Mouse (Mus musculus) mouse trophoblast stem cell (cell line): ENCODE data around the gene Cd300lb.

Experiments
- in situ Hi-C, 2 experiments: fragments of 300-500 bp; cut with MseI, MboI; formaldehyde crosslinking; loops; 2 replicates in 1 of 2; 3 replicates in 1 of 2; pipeline ENCODE4 v1.15.1; 2025

Cd300lb gene

DNA sequence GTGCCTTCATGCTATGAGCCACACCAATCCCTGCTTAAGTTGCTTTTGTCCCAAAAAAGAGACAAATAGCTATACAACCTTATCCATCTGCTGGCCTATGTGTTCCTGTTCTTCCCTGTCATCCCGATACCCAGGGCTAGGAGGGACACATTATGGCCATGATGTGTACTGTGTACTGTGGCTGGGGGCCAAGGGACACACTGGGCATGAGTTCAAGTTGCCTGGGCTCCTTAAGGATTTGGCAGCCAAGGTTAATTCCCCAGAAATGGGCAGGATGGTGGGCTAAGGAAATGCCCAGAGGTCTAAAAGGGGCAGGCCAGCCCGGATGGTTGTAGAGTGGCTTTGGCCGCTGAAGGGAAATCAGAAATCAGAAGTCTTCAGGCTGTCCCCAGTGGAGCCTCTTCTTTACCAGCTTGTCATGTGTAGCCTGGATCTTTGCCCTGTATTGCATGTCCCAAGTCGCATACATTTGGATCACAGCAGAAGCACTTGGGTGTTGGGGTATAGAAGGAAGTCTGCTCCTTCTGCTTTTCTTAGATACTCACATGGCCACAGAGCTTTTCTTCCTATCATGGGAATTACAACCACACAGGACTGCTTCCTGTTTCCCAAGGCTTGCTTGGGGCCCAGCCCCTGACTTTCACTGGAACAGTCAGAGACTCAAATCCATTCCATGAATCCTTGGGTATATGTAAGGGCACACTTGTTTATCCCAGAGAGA, 49.6 kb downstream of the Cd300lb start:
- in situ Hi-C loops: no loop called here

DNA sequence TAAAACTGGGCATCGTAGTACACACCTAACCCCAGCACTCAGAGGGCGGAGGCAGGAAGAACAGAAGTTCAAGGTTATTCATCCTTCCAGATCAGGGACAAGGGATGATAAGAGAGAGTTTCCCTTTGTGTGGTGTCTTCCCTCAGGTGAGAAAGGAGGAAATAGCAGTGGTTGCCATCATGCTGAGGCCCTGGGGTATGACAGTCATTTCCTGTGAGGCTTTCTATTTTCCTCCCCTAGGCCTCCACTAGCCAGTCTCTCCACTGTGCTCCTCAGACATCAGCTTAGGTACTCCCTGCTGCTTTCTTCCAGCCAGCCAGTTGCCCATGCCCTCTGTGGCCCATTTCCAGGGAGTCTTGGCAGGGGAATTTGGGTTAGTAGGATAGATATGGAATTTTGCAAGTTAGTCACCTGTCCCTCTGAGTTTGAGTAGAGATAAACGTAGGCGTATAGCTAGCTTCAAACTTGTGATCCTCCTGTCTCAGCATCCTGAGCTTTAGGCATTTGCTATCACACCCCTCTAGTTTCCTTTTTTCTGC, 50.9 kb downstream of the Cd300lb start:
- in situ Hi-C loops: no loop called here

DNA sequence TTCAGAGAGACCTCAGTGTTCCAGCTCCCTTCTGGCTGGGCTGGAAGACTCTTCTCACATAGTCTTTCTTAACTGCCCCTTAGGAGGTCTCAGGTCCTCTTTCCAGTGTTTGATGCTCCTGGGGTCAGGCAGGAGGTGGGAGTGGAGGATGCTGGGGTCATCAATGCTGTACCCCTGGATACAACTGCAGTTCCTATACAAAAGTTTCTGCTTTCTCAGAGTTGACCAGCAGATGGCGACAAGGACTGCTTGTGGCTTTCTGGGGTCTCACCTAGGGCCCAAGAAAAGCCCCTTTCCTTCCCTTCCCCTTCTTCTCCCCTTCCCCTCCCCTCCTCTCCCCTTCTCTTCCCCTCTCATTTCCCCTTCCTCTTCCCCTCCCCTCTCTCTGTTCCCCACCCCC, 53.6 kb downstream of the Cd300lb start:
- in situ Hi-C loops: no loop called here

DNA sequence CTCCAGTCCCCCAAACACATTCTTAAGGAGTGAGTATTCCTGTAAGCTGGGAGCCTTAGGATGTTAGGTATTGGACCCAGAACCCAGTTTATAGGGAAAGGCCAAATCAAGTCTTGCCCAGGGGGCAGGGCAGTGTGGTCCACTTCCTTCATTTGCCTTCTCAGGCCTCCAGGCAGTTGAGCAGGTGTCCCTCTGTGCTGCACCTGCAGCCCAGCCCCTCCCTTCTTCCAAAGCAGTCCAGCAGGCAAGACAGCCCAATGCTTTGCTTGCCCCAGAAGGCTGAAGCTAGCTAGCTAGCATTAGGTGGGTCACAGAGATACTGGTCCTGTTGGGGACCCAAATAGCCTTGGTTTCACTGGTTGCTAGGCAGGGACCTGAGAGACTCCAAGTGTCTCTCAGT, 54.0 kb downstream of the Cd300lb start:
- in situ Hi-C loops: no loop called here

DNA sequence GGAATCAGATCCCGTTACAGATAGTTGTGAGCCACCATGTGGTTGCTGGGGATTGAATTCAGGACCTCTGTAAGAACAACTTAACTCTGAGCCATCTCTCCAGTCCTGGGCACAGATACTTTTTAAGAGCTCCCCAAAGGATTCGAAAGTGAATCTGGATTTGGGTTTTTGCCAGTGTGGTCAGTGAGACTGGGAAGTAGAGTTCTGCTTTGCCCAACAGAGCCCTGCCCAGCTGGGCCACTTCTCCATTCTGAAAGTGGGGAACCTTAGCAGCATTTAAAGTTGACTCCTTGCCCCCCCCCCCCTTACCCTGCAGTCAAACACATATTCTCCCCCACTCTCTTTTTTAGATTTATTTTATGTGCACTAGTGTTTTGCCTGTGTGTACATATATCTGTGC, 54.5 kb downstream of the Cd300lb start:
- in situ Hi-C loops: no loop called here

DNA sequence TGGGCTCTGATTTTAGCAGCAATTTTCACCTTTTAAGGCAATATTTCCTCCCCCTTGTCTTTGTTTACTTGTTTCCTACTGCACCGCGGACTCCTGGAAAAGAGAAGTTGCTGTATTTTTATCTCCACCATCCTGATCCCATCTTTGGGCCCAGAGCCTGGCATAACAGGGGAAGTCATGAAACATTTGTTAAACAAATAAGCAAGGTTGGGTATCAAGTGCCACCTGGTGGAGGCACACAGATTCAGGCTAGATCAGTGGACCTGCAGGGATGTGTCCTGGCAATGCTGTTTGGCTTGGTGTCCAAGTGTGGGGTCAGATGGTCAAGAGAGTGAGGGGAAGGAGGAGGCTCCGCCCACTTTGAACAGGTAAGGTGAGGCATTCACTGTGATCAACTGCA, 57.0 kb downstream of the Cd300lb start:
- in situ Hi-C loops: no loop called here

- in situ Hi-C loops: no loop called here
Measured at GRCm38 (mm10) chr11:114876621-114877020, 57.6 kb downstream of the Cd300lb start.

GRCm38 (mm10) chr11:114876176-114876575, 58.0 kb downstream of the Cd300lb start:
- in situ Hi-C loops: no loop called here

- in situ Hi-C loops: no loop called here
Measured at GRCm38 (mm10) chr11:114875301-114875801, 58.8 kb downstream of the Cd300lb start.

- in situ Hi-C loops: loop anchor here in 1 of 2 experiments (5.0 kb wide), 1 partner anchor 38 kb away; no protein-coding TSS in a partner anchor
Measured at GRCm38 (mm10) chr11:114874226-114875145, 59.7 kb downstream of the Cd300lb start.

DNA sequence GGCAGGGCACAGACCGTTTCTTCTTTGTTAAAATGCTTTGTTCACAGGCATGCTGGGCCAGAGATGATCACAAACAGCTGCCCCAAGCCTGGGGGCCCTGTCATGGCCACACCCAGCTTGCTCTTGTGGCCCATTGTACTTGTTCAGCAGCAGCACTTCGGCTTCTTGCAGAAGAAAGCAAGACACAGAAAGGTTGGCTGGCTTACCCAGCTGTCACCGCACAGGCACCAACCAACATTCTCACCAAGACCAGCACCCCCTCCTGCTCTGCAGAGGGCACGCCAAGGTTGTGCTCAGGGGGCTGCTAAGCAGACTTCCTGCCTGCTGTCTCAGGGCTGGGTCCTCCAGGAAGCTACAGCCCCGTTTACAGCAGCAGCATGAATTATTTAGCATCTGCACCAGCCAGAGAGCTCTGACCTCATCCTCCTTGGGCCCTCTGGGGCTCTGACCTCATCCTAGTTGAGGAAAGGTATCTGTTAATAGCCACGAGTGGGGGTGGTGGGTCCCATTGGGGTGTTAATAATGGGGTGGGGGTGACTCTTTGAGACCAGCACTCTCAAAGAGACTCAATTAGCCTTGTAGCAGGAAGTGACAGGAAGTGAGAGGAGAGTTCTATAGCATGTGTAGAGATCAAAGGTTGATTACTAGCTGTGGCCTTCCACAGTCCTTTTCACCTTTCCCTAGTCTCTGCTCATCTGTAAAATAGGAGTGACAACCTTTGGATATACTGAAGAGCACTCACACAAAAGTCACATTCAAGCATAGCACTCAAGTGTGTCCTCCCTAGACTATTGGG, 61.0 kb downstream of the Cd300lb start:
- in situ Hi-C loops: loop anchor here in 1 of 2 experiments (5.0 kb wide), 1 partner anchor 39 kb away; no protein-coding TSS in a partner anchor
